Mouse (Mus musculus) thymus, postnatal 4 days (tissue): ENCODE results near the gene Tcf7l1.
A peak's percentile ranks its signal among the peaks of the same experiment; 100 is the strongest.

Experiments used
- DNase-seq: peaks from one replicate; pipeline ENCODE4 v3.0.0; 2021

The Tcf7l1 gene

DNA sequence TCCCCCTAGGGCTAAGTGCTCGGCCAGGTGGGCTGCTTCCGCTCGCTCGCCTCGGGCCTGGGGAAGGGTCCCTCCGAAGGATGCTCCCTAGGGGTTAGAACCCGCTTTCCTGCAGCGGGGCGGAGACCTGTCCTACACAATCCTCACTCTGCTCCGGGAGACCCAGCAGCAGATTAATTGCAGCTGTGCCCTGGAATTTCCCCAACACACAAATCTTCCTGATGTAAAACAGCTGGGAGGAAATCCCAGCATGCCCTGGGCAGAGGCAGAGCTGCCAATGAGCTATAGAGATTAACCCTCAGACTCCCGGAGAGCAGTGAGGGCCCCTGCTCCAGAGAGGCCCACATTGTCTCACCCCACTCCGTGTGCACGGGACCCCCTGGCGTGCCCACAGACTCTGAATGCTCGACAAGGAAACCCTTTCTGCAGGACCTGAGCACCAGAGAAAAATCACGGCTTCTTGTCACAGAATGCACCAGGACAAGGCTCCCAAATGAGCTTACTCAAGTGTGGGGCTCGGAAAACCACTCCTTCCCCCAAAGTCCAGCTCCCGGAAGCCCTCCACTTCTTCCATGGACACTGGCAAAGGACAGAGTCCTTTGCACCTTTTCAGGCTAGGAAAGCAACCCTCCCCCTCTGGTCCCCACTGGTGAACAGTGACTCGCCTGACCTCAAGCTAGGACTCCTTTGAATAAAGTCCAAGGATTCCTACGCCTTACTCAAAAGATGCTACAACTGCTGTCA lies 133.6 kb downstream of the Tcf7l1 start:
- DNase-seq: peak; percentile 24

DNA sequence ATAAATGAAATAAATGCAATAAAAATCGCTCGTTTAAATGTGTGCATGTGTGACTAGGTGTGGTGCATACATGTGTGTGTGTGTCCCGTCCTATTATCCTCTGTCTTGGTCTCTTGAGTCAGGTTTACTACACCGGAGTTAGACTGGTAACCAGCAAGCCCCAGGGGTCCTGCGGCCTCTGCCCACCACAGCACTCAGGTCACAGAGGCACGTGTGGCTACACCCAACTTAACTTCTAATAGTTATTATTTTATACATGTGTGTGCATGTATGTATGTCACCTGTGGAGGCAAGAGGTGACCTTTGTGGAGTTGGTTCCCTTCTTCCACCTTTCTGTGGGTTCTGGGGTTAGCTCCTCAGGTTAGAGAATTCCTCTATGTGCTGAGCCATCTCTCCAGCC lies 134.7 kb downstream of the Tcf7l1 start:
- no peak for DNase-seq

DNA sequence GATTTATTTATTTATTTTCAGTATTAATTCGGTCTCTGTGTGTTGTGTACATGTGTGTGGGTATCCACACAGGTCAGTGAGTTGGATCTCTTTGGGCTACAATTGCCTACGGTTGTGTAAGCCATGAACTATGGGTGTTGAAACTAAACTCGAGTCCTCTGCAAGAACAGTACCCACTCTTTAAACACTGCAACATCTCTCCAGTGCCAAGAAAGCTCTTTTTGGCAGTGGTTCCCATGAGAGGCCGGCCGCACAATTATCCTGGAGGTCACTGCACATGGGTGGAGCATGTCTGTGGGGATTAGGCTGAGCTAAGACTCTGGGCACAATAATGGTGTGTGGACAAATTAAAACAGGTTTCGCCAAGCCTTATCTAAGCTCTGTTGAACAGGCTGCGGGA lies 135.6 kb downstream of the Tcf7l1 start:
- no peak for DNase-seq

DNA sequence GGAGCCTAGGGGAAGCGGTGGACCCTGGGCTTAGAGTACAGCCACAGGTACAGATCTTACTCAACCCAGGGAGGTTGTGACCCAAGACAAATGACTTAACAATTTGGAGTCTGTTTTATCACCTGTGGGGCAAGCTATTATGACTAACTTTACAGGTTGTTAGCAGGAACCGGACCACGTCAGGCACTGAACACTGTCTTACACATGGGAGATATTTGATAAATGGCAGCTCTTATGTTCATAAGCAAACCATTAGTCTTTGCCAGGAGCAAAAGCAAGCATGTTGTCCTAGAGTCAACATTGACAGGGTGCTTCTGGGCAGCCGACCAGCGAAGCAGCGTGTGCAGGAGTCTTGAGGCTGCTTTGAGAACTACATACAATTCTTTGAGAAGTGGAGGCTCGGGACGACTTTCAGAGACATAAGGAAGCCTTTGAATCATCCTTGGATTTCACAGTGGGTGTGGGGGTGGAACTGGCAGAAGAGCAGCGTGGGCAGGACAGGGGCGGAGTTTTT lies 138.7 kb downstream of the Tcf7l1 start:
- DNase-seq: no peak

DNA sequence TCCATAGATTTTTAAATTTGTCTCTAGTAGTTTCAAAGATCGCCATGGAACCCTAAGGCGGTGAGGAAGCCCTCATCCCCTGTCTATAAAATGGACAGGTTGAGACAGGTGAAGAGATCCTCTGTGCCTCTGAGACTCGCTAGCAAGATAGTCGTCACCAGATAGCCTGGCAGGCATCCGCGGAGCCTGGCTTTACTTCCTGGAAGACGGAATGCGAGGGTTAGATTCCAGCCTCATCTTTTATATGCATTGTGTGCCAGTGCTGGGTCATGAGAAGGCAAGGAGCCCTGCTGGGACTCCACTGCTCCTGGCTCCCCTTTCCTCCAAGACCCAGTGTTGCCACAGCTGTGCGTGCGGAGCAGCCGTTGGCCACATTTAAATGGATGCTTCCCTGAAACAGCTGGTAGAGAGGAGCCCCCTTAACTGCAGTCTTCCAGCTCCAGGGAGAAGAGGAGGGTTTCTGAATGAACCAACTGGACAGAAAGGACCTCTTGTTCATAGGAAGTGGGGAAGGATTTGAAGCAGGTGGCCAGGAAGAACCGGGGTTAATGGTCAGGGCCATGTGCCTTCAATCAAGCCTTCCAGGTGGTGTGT lies 141.0 kb downstream of the Tcf7l1 start:
- no peak for DNase-seq

DNA sequence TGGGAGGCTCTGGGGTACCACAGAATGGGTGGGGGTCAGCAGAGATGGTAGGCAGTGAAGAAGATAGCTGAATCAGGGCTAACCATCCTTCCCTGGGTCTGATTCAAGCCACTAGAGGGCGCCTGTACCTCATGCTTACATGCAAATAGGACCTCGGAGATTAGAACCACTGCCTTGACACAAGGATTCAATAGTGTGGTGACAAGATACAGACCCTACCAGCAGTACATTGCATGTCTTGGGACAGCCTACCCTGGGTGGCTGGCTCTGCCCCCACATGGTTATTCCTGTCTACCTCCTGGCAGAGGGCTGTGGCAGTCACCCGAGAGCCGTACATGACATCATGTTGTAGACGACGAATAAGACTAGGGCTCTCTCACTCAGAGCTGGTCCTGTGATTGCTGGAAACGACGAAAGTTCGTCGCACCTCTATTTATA lies 141.7 kb downstream of the Tcf7l1 start:
- DNase-seq: peak; percentile 80

DNA sequence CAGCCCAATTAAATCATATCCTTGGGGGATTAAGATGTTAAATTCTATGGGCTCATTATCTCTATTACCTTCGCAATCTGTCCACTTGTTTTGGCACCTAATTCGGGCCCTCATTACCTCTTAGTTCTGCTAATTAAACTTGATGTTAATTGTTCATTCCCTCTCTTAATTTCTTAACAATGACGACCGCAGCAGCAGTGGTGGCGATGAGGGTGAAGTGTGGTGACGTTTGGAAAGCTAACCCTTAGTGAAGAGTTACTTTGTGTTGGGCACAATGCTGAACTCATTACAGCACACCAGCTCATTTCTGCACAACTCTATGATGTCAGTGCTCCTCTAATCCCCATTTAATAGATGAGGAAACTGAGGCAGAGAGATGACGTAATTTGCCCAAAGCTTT lies 143.7 kb downstream of the Tcf7l1 start:
- DNase-seq: no peak

DNA sequence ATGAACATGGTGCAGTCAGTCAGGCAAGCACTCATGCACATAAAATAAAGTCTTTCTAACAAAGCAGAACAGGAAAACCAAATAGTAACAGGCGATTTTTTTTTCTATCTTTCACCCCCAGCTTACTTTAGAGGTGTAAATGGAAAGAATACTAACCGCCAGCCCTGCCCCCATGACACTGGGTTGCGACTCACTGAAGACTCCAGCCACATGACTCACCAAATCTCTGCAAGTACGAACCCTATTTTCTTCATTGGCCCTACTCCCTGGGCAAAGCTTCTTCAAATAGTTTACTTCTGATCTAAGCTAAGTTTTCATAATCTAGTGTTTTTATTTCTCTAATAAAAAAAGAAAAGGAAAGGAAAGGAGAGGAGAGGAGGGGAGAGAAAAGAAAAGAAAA lies 144.5 kb downstream of the Tcf7l1 start:
- DNase-seq: no peak

DNA sequence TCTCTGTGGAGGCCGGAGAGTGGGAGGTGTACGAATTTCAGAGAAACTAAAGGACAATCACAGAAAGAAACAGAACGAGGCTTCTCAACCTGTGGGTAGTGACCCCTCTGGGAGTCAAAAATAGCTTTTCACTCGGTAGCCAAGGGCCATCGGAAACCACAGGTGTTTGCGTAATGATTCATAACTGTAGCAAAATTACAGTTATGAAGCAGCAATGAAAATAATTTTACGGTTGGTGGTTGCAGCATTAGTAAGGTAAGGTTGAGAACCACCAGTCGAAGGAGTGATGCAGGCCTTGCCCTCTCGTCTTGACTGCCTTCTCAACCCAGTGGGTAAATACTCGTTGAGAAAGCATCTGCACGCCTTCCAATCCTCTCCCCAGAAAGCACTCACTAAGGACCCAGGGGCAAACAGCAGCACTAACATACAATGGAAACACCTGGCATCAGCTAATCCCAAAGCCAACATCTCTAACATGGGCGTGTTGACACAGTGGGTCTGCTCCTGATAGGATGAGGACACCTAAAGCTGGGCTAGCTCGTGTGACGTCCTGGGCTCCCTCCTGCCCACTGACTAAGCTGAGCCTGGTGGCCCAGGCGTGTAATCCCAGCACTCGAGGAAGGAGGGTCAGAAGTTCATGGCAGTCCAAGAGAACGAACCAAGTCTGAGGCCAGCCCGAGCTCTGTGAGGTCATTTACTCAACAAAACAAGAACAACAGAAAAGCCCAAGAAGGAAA lies 147.7 kb downstream of the Tcf7l1 start:
- DNase-seq: no peak

DNA sequence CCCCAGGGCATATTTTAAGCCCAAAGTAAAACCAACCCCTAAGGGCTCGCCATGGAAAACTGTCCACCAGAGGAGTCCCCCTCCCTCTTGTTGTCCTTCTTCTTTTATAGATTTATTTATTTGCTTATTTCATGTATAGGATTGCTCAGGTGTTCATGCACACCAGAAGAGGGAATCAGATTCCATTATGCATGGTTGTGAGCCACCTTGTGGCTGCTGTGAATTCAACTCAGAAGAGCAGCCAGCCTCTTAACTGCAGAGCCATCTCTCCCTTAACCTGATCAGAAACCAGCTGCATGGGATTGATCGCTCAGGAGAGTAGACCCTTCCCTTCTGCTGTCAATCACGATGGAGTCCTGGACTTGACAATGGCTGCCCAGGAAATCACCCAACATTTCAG lies 152.1 kb downstream of the Tcf7l1 start:
- DNase-seq: peak; percentile 54

DNA sequence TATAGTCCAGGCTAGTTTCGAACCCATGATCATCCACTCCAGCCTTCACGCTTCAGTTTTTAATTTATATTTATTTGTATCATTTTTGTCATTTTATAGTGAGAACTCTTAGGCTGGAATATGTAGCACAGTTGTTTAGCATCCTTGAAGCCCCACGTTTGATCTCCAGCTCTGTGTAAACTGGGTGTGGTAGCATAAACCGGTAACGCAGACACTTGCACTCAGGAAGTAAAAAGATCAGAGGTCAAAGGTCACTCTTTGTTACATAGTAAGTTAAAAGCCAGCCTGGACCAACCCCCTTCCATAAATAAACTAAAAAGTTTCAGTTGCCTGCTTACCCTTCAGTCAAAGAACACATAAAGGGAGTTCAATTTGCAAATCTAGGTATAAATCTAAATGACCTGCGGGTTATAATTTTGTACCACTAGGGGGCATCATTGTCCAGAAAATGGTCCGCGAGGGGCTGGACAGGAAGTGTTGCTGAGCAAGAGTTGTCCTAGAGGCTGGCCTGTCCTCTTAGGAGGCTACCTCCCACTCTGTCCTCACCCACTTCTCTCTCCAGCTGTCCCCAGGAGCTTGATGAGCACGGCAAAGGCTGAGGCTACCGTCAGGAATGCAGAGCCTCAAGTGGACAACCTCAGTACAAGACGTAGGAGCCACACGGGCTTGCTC lies 153.2 kb downstream of the Tcf7l1 start:
- peak; percentile 36 for DNase-seq

DNA sequence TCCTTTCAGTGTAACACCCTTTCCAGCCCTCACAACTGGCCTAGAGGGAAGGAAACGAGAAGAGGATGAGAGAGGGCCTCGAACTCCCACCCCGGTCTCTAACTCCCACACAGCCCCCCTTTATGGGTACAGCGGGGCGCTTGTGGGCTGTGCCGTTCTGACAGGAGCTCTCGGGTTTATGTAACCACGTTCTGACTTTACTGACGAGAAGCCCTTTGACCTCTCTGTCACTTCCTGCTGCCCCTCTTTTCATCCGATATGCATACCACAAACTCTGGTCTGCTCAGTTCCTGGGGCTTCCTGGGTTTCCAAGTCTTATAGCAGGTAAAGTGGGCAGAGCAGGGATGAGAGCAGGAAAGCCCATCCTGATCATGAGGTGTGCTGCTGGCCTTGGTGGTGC lies 154.7 kb downstream of the Tcf7l1 start:
- DNase-seq: peak; percentile 59

DNA sequence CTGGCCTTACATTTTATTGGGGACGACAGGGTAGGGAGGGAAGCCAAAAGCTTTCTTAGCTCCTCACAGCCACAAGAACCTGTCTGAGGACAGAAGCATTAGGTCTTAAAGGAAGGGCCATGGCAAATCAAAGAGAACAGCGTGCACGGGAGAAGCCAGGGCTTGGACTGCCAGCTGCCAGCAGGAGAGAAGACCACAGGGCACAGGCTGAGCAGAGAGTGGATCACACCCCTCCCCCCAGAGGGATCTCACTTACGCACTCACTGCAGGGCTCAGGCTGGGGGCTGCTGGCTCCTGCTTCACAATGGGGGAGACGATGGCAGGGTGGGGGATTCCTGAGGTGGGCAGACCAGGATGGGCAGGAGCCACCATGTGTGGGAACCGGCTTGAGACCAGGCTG lies 157.4 kb downstream of the Tcf7l1 start:
- DNase-seq: no peak

DNA sequence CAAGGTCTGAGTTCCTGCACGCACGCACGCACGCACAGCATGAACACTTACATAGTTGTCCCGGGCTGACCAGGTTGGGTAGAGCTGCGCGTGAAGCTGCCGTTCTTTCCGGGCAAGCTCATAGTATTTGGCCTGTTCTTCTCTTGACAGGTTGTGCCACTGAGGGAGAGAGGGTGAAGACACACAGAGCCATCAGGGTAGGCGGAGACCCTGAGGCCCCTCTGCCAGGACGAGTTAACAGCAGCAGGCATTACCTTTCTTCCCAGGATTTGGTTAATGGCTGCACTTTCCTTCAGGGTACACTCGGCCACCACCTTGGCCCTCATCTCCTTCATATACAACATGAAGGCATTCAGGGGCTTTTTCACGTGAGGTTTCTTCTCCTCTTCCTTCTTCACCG lies 158.1 kb downstream of the Tcf7l1 start:
- no peak for DNase-seq

DNA sequence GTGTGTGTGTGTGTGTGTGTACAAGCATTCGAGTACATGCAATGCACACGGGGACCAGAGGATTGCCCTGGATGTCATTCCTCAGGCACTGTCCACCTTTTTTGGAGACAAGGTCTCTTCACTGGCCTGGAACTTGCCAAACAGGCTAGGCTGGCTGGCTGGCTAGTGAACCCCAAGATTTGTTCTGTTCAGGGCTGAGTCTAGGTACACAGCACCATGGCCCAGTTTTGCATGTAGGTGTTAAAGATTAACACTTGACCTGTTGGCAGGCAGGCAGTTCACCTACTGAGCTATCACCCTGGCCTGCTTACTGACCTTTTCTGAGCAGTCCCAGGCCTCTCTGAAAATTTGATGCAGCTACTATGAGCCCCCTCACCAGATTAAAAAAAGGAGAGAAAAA lies 158.7 kb downstream of the Tcf7l1 start:
- no peak for DNase-seq

DNA sequence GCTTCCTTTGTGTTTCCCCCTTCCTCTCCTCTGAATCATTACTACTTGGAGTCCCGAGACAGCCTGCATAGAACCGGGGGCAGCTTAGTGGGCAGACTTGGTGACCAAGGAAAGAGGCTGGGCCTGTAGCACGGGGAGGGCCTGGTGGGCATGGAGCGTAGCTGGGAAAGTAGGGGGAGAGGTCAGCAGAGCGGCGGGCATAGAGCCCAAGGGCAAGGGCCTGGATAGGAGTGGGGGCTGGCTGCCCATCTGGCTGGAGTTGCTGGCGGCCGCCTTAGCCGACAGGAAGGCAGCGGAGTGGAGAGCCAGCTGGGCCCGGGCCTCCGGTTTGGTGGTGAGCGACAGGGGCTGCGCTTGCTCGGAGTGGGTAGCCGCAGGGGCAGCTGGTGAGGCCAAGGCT lies 161.8 kb downstream of the Tcf7l1 start:
- no peak for DNase-seq

DNA sequence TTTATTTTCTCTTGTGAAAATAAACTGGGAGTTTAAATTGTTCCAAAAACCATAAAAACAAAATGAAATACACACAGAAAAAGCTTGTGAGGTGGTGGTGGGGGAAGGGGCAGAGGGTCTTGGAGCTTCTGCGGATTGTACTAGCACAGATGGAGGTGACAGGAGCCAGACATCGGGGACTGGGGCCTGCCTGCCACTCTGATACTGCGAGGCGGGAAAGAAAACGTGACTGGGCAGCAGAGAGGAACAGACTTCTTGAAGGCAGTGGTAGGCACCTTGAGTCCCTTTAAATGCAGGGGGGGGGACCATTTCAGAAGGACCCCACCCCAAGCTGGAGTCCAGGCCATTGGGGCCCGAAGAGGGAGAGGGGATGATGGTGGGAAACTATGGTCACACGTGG lies 162.7 kb downstream of the Tcf7l1 start:
- no peak for DNase-seq

DNA sequence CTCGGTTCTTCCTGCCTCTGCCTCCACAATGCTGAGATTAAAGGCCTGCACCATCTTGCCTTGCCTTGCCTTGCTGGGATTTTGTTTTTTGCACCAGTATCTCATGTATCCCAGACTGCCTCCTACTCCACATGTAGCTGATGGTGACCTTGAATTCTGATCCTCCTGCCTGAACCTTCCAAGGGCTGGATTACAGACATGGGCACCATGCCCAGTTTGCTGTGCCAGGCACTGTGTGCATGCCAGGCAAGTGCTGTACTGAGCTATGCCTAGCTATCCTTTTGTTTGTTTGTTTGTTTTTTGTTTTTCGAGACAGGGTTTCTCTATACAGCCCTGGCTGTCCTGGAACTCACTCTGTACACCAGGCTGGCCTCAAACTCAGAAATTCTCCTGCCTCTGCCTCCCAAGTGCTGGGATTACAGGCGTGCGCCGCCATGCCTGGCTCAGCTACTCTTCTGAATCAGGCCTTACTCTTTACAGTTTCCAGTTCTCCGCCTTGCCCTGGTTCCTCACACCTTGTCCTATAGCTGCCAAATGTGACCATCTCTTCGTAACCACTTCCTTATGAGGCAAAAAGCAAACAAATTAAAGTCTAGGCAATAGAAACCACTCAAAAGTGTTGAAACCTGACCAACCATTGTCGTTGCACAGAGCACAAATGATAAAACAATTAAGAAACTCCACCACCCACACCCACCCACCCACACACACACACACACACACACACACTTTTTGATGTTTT lies 165.2 kb downstream of the Tcf7l1 start:
- DNase-seq: no peak

DNA sequence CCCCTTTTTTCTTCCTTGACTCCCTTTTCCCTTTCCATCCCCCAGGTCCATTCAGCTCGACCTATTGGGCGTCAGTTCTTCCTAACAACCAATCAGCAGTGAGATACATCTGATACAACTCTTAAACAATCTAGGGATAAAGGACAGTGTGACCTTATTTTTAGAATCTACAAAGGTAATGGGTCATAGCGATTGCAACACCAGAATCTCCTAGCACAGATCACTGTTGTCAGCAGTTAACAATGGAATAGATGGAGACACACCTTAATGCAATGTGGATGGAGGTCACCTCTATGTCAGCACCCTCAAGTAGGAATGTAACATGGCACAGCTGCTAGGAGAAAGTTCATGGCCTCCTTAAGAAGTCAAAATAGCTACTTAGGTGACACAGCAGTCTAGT lies 166.1 kb downstream of the Tcf7l1 start:
- no peak for DNase-seq

DNA sequence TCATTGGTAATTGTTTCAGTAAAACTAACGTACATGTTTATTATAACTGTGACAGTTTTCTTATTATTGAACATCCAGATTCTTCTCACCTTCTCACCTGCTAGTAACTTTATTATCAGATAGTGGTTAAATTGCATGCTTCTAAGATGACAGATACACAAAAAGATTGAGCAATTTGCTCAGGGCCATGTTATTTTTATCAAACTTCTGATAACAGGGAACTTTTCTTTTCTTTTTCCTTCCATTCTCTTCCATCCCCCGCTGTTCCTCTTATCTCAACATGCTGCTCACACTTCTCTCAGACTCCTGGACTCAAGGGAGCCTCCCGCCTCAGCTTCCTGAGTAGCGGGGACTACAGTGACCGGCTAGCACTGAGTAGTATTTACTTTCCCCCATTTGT lies 168.1 kb downstream of the Tcf7l1 start:
- no peak for DNase-seq

DNA sequence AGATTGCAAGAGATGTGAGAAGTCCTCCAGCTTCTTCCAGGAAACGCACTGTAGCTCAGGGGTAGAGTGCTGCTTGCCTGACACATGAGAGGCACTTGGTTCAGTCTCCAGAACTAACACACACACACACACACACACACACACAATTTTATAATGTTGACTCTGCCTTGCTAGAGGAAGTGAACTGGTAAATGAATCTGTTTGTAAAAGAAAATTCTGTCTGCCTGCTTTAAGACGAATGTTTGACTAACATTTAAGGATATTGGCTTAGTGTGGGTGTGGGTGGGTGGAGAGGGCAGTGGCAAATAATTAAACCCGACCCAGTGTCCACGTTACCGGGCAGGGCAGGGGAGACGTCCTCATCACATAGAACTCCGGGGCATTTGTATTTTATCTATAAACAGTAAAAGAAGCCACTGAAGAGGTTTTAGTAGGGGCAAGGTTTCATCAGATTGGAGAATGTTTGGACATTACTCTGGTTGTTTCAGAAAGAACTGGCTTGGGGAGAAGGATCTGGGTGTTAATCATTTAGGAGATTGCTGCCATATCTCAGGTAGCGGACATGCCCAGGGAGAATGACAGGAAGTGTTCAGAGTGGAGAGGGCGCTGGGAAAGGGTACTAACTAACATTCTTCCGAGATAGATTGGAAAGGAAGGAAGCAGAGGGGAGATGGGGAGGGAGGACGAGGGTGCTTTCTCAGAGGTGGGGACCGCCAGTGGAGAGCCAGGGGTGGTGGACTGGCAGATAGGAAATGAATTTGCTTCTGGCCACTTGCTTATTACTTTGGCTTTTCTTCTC lies 169.1 kb downstream of the Tcf7l1 start:
- no peak for DNase-seq
